Mouse (Mus musculus) kidney, postnatal 10 days (tissue): ENCODE results near the gene Cenpl.

ENCODE experiments used
- DNase-seq: peaks from one replicate; pipeline ENCODE4 v3.0.0; 2021; ENCODE audit warnings: mixed read lengths

Cenpl gene

DNA sequence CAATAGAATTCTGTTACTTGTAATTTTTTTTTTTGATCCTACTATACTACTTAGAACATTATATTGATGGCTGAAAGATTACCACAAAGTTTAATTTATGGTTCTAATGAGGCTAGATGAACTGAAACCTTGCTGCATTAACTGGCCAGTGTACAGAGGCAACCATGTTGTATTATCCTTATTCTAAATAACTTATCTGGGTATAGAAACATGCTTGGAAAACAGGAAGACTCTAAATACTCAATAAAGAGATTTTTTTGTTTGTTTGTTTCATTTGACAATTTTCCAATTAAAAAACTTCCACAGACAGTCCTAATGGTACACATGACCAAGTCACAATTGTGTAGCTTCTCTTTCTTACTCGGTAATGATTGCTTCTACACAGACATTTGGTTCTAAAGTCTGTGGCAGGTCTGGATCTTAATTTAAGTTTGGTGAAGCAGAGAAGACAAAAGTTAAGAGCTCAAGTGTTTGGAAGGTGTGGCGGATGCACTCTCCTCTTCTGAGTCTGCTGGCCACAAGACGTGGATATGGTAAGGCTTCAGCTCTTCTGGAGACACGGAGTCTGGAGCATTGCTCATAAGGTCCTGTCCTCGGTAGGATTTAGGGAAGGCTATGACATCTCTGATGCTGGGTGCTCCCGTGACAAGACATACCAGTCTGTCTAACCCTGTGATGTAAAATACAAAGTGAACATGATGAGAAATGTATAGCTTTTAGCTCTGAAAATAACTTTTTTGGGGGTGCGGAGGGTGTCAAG is 29.1 kb upstream of the Cenpl start:
- no peak for DNase-seq

DNA sequence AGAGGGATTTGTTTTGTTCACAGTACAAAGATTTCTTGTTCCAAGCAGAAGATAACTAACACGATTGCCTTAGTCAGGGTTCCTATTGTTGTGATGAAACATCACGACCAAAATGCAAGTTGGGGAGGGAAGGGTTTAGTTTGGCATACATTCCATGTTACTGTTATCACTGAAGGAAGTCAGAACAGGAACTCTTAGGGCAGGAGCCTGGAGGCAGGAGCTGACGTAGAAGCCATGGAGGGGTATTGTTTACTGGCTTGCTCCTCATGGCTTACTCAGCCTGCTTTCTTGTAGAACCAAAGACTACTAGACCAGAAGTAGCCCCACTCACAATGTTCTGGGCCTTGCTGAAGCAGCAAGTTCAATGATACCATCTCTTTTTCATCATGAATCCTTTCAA is 23.5 kb upstream of the Cenpl start:
- no peak for DNase-seq

DNA sequence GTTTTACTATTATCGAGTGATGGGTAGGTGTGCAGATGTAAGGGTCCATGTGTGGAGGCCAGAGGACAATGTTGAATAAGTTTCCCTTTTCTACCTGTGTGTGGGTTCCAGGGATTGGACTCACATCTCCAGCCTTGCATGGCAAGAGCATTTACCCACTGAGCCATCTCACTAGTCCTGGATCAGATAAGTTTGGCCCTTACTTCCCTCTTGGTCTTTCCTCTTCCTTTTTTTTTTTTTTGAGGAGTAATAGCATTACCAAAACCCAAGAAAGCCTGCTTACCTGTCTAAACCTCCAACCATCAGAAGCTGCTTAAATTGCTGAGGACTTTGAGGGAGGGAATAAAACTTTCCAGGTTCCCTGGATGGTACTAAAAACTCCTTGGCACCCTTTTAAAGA is 13.3 kb upstream of the Cenpl start:
- DNase-seq = no peak

DNA sequence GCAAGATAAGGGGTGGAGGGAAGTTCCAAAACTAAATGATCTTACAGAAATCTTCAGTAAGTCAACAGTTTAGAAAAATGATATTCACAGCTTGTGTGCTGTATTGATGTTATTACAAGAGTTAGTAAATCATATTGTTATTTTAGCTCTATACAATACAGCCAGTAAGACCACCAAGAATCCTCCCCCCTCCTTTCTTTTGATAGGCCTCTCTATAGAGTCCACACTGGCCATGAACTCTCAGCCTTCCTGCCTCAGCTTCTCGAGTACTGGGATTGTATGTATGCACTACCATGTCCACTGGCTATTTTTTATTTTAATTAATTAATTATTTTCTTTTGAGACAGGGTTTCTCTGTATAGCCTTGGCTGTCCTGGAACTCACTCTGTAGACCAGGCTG is 7.2 kb upstream of the Cenpl start:
- DNase-seq = no peak

DNA sequence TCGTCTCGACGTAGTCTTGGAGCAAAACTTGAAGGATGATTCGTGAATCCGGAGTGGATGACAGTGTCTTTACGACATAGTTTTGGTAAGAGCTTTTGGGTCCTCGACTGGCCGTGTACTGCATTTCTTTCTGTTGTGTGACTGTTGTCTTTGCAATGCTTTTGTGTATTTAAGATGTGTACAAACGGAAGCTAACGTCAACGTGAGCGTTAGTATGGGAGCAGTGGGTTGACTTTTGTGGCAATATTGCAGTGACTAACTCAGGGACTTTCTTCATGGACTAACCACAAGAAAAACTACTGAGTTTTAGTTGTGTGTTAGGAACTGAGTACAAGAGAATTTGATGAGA is 733 bp downstream of the Cenpl start:
- no peak for DNase-seq

DNA sequence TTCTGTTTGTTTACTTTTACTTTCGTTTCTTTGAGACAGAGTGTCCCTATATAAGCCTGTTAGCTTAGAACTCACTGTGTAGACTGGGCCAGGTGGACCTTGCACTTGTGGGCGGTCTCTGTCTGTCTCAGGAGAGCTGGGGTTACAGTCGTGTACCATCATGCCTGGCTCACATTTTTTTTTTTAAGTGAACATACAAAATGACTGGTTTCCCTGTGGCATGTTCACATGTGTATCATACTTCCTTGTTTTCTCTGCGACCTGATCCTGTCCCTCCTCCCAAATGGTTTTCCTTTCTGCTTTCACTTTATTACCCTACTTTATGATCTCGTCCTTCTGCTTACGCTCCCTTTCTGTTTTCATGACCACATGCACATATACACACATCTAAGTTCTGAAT is 5.7 kb downstream of the Cenpl start:
- peak; percentile 53 for DNase-seq

DNA sequence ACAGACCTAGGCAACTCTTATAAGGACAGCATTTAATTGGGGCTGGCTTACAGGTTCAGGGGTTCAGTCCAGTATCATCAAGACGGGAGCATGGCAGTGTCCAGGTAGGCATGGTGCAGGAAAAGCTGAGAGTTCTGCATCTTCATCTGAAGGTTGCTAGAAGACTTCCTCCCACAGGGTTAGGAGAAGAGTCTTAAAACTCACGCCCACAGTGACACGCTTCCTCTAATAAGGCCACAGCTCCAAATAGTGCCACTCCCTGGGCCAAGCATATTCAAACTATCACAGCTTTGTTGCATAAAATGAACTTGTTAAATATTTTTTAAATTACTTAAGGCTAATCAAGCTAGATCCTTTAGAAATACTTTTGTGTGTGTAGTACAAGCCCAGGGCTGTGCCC is 6.7 kb downstream of the Cenpl start:
- DNase-seq = no peak

DNA sequence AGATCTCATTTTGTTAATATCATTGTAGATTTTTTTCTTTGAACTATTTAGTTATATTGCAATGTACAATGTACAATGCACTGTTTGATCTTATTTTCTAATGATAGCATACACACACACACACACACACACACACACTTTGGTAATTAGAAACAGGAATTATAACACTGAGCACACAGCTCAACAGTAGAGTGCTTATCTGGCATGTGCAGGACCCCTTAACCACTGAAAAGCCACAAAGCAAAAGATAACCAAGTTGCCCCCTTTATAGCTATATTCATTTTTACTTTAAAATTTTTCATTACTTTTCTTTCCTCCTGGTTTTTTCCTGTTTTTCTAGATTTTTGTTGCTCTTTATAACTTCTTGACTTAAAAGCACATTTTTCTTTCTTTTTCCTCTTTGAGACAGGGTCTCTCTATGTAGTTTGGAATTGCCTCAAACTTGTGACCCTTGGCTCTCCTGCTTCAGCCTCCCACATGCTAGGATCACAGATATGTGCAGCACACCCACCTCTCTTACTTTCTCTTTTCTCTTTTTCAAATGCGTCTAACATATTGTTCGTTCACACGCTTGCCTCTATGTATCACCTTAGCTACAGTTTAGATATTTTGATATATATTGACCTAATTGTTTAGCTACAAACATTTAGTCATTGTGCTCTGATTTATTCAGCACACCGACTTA is 29.4 kb downstream of the Cenpl start:
- DNase-seq = no peak

DNA sequence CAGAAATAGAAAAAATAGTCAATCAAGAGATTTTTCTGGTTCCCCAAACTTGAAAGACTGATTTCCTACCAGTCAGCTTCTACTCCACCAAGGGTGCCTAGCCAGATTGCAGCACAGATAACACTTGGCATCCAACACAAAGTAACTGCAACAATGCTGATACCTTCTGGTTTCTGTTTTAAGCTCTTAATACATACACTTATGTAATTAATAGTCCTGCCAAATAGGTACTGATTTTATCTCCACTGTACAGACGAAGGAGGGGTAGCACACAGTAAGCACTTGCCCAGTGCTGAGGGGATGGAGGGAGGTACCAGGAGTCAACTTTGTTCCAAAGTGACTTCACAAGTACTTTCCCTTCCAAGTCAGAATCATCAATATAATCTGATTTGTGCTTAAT is 33.3 kb downstream of the Cenpl start:
- DNase-seq = no peak

DNA sequence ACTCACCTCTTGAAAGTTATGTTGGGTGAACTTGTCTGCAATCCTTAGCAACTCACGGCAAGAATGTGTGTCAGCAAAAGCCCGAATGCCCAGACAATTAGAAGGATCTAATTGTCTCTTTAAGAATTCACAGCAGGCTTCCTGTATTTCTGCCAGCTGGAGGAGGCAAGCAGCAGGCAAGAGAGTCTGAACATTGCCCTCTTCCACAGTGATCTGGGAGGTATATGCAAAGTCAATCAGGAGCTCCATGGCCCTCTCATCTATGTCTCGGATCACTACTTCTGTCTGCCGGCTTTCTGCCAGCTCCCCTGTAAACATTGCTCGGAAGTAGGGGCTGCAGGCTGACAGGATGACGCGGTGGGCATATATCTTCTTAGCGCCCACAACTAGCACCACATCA is 38.7 kb downstream of the Cenpl start:
- peak; percentile 42 for DNase-seq

DNA sequence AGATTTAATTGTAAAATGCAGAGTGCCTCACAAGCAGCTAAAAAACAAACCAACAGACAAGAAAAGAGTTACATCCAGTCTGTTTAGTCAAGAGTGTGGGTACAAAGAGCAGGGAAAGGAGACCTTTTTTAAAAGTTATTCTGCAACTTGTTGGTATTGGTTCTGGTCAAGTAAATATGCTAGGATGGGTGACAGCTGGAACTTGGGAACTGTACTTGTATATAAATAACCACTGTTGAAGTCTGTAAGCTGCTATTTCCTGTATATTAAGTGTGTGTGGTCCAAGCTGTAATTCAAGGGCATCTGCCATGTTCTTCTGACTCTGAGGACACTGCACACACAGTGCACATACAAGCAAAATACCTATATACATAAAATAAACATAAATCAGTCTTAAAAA is 44.1 kb downstream of the Cenpl start:
- no peak for DNase-seq

DNA sequence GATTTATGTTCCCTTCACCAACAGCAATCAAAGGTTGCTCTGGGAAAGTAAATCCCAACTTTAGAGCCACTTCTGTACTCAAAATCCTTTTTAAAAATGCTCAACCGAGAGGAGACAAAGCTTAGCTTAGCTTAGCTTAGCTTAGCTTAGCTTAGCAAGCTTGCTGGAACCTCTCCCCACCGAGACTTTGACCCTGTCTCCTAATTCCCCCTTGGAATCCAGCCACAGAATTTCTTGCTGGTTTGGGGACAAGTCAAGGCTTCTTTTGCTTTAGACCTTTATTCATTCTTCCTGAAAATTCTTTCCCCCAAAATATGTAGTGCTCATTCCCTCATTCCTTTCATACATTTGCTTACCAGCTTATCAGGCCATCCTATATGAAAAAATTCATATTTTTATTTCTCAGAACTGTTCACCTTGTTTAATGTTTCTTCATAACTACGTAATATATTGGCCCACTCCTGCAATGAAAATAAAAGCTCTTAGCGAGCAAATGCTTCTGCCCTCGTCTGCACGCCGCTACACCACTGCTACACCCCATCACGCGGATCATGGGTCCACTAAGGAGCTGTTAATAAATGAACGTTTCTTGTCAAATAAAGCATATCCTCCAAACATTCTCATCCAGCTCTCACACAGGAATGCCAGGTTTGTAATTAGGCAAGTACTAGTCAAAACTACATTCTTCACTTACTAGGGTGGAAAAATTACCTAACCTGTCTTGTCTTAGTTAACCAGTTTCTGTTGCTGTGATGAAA is 52.3 kb downstream of the Cenpl start:
- peak; percentile 39 for DNase-seq

DNA sequence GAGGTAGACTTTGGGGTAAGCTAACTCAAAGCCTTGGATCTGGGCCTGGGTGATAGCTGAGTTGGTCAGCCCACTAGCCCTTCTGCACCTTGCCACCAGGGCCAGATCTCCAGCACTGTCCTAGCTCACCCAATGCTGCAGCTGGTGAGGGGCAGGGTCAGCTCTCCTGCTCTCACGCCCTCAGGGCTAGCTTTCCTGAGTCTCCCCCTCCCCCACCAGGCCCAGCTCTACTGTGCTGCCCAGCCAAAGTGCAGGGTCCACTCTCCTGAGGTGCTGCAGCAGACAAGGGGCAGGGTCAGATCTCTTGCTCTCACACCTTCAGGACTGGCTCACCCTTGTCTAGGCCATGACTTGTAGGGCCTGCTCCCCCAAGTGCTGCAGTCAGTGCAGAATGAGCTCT is 55.9 kb downstream of the Cenpl start:
- peak; percentile 63 for DNase-seq

DNA sequence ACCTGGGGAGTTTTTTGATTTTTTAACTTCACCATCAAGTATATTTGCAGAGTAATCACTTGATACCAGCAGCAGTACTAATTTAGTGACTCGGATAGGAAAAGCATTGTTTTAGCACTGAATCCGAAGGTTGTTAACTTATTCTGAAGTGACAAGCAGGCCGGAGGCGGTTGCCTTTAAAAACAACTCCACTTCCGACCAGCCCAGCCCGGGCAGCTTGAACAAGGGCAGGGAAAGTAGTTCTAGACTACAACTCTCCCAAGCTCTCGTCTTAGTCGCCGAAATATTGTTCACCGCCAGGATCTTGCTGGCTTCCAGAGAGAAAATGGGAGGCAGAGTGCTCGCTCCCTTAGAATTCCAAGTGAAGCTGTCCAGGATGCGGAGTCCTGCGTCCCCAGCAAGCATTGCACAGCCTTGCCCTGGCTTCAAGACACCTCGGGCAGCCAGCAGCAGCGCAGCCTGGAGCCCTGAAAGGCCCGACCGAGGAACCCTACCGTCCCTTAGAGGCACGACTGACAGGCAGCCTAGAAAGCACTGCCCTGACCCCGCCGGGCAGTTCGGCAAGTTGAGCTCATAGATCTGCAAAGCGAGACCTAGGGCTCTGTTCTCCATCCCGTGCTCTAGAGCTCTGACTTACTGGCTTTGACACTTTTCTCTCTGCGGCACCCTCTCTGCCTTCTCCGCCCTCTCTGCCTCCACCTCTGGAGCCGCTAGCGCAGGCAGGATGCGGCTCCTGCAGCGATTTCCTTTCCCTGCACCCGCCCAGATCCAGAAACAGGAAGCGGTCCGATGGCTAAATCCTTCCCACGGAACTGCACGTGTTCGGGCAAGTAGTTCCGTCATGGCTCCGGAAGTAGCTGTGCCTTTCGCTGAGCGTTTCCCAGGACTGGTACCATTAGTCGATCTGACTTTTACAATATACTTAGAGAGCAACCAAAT is 60.5 kb downstream of the Cenpl start, which contains the start of gene Klhl20:
Gene Klhl20 (minus strand): TSS at position 786 of the 939 bp plus-strand sequence.
- DNase-seq = peak; percentile 96
